Mouse (Mus musculus) left cerebral cortex, postnatal 25 days (tissue): ENCODE measurements at regions not wholly inside any gene's neighbourhood (a gene's known extent, or its start where the extent isn't known, plus 50 kb on each side); places are given as distances from the start of the nearest gene placed in this dataset.
A peak's percentile ranks its signal among the peaks of the same experiment; 100 is the strongest.
"Not testable (repeated sequence)": the region's sequence is repeated elsewhere in the genome, so short reads cannot be mapped to it uniquely, and the experiment has no call there.

Experiments used
- DNase-seq, 2 experiments: peaks; one replicate each; pipeline ENCODE4 v3.0.0; 2022; ENCODE audit warnings: low spot score in 2 of 2, mixed read lengths in 1 of 2
- intact Hi-C: fragments of 180-260 bp; cut with DNase I; formaldehyde crosslinking; loops from one replicate; pipeline ENCODE4 v1.15.1; 2025

- DNase-seq = peak; percentile 1 to 3
- intact Hi-C loops = not testable (repeated sequence)
These were observed 492.0 kb downstream of the Gm21739 start for GRCm38 (mm10) chrY:43772246-43772645.
